Mouse (Mus musculus) left cerebral cortex, postnatal 4 days (tissue): ENCODE data around the gene Pirt. TPM values are rescaled to one million over a fixed set of nuclear protein-coding genes. Genes with fewer than 3 reads are reported as not detected.
A peak's percentile ranks its signal among the peaks of the same experiment; 100 is the strongest.

Experiments used
- DNase-seq: peaks from one replicate; pipeline ENCODE4 v3.0.0-alpha.2; 2022
- intact Hi-C: fragments of 180-260 bp; cut with DNase I; formaldehyde crosslinking; loops from one replicate; pipeline ENCODE4 v1.15.1; 2025
- total RNA-seq, 2 experiments: library from RNA; stranded (reverse); gene quantifications; 2 replicates each; pipeline ENCODE4 v1.2.3; 2021

Gene Pirt
- total RNA-seq = under 1 TPM in 1 of 2 experiments, not detected in 1; 0.14 TPM

- intact Hi-C loops = no loop called here
- DNase-seq = no peak
Measured at GRCm38 (mm10) chr11:66911811-66912210, at the start of gene Pirt. Gene Pirt, plus strand, starts transcription at chr11:66911981.

- intact Hi-C loops = loop anchor here (5.0 to 10.0 kb wide), 3 partner anchors 259 to 1054 kb away; no protein-coding TSS in a partner anchor
- DNase-seq = peak; percentile 1
Measured at GRCm38 (mm10) chr11:66871701-66872100, 40.1 kb upstream of the Pirt start.

- intact Hi-C loops = loop anchor here (5.0 to 10.0 kb wide), 3 partner anchors 261 to 1056 kb away; no protein-coding TSS in a partner anchor
- no peak for DNase-seq
Measured at GRCm38 (mm10) chr11:66872773-66873470, 38.9 kb upstream of the Pirt start.

DNA sequence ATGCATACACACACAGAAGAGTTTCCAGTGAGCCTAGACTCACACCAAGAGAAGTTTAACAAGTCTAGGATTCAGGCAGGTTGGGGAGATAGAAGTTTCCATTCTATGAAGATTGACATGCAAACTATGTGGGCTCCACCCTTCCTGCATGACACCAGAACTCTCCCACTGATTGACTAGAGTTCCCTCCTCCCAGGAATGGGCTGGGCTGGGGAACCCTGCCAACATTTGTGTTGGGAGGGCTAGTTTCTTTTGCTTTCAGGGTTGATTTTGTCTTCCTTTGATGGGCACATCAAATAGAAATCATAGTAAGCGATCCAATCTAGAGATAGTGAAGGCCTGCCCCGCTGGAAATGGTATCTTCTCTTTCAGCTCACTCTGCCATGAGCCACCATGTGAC is 30.5 kb upstream of the Pirt start:
- no peak for DNase-seq
- intact Hi-C loops = no loop called here

DNA sequence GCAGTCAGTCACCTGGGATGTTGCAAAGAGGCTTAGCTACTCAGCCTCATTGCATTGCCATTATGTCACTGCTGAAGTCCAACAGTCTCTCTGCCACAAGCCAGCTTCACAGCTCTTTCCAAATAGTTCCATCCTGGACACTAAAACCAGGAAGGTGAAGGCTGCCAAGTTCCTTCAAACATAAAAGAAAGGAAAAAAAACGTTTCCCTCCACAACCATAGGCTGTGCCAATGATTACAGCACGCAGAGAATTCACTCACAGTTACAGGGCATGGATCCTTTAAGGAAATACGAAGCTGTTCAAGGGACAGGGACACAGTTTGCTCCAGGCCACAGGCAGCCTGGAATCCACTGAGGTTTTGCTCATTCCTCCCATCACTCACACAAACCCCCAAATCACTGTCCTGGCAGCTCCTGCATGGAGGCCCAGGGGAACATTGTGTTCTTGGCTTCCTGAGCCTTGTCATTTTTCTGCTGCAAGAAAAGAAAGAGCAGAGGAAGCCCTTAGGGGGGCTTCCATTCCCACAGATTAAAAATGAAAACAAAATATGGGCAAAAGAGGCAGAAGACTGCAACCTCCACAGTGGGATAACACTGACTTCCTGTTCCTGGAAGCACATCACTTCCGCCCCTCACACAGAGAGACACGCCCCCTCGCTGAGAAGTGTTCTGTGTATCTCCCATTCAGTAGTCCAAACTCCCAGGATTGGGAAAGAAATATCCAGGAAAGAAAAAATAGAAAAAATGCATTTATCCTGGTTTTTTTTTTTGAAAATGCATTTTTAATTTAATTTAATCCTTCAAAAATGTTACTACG is 29.3 kb upstream of the Pirt start:
- intact Hi-C loops = no loop called here
- peak; percentile 22 for DNase-seq

DNA sequence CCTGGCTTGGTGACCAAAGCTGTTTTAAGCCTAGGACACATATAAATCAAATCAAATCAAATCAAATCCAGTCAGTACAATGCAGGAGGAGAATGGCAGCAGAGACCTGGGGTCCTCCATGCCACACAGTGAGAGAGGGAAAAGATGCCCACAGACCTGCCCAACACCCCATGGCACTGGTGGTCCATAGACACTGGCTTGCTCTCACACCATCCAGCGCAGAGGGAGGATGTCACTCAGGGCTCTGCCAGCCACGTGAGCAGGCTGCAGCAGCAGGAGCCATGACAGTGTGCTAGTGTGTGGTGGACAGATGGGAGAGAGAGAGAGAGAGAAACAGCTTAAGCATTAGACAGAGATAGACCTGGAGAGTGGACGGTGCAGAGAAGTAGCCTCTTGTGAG is 19.2 kb upstream of the Pirt start:
- intact Hi-C loops = no loop called here
- DNase-seq = peak; percentile 46

DNA sequence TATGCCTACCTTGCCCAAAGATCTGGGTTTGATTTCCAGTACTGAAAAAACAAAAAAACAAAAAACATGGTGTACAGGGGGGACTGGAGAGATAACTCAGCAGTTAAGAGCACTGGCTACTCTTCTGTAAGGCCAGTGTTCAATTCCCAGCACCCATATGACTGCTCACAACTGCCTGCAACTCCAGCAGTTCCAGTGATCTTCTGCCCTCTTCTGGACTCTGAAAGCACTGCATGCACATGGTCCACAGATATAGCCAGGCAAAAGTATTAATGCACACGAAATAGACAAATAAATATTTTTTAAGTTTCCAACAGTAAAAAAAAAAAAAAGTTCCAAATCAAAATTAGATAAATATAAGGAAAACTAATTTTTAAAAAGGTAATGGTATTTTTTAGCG is 13.0 kb upstream of the Pirt start:
- no peak for DNase-seq
- intact Hi-C loops = no loop called here

- intact Hi-C loops = no loop called here
Measured at GRCm38 (mm10) chr11:66899426-66899825, 12.4 kb upstream of the Pirt start.

DNA sequence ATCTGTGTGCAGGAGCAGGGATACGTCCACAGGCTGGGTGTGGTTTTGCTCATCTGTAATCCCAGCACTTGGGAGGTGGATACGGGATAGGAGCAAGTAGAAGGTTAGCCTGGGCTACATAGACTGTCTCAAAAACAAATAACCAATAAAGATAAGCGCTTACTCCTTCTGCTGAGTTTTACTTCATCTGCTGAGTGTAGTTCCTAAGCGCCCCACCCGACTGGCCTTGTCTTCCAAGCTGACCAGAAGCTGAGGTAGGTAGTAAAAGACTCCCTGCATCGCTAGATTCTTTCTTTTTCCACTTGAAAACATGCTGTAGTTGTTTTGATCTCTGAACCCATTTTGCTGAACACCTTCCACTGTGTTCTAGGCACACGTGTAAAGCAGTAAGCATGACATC is 9.0 kb upstream of the Pirt start:
- no peak for DNase-seq

More at GRCm38 (mm10) chr11:66899426-66899825, 12.4 kb upstream of the Pirt start:
- peak; percentile 74 for DNase-seq

GRCm38 (mm10) chr11:66905617-66906384 is 6.0 kb upstream of the Pirt start:
- intact Hi-C loops = loop anchor here (2.0 to 5.0 kb wide), 3 partner anchors 79 to 182 kb away; no protein-coding TSS in a partner anchor
- peak; percentile 79 for DNase-seq

More for the DNA sequence above, 9.0 kb upstream of the Pirt start:
- intact Hi-C loops = no loop called here

GRCm38 (mm10) chr11:66912531-66913458 is 1.0 kb downstream of the Pirt start:
- DNase-seq = no peak
- intact Hi-C loops = no loop called here

GRCm38 (mm10) chr11:66914249-66914648 is 2.5 kb downstream of the Pirt start:
- intact Hi-C loops = no loop called here

GRCm38 (mm10) chr11:66920012-66920411 is 8.2 kb downstream of the Pirt start:
- intact Hi-C loops = no loop called here
- DNase-seq = no peak

More at GRCm38 (mm10) chr11:66914249-66914648, 2.5 kb downstream of the Pirt start:
- peak; percentile 58 for DNase-seq

GRCm38 (mm10) chr11:66924095-66924823 is 12.5 kb downstream of the Pirt start:
- intact Hi-C loops = no loop called here

GRCm38 (mm10) chr11:66928311-66928710 is 16.5 kb downstream of the Pirt start:
- intact Hi-C loops = no loop called here
- no peak for DNase-seq

More at GRCm38 (mm10) chr11:66924095-66924823, 12.5 kb downstream of the Pirt start:
- no peak for DNase-seq

DNA sequence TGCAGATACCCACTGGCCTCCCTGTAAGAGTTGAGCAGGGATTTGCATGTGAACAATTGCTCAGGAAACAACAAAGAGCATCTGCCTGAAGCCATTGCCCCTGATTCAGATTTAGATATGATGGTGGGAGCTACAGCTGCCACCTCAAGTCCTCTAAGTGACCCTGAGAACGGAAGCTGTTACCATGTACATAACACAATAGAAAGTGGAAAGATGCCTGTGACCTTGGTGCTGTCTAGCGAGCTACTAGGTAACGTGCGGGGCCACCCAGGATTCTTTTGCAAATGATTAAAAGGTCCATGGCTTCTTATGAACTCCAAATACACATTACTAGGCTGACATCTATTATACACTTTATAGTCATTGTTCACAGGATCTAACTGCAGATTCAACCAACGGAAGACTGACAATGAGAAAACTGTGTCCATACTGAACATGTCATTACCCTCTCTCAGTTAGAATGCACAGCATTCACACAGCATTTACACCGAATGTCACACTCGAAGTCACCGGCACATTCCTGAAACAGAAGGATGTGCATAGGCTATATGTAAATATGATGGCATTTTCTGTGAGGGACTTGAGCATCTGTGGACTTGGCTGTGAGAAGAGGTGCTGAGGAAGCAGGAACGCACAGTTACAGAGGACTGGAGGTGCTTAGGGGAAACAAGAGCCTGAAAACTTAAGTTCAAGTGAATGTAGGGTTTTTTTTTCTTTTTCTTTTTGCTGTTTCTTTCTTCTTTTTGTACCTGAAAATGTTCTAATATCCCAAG is 21.2 kb downstream of the Pirt start:
- intact Hi-C loops = no loop called here
- no peak for DNase-seq

- DNase-seq = no peak
- intact Hi-C loops = no loop called here
Measured at GRCm38 (mm10) chr11:66934428-66935173, 22.8 kb downstream of the Pirt start.

DNA sequence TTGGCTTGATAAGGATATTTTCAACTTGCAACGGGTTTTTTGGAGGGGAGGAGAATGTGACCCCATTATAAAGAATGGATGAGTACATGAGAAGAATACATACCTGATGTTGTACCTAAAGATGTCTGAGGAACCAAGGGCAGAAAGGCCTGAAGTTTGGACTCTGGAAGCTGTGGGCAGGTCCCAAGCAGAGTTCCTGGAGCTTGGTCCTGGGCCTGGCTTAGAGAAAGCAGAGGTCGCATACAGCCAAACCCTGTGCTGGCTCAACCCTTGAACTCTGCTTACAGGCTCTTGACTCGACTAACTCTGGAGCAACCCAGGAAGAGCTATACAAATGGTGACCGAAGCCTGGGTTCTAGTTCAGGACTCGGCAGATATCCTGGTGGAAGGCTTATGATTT is 30.2 kb downstream of the Pirt start:
- DNase-seq = no peak
- intact Hi-C loops = no loop called here
